Mouse (Mus musculus) bone marrow, adult 2 months (tissue): ENCODE measurements around the gene Cnih2. TPM values are rescaled to one million over a fixed set of nuclear protein-coding genes. Genes with fewer than 3 reads are reported as not detected.

Experiments
- H3K27ac ChIP-seq: fragments of 200-500 bp; 2 replicates; pipeline ENCODE4 v1.5.1; 2012; ENCODE audit warnings: low read depth, mild to moderate bottlenecking, control low read depth, inconsistent platforms, low read length; ENCODE audit not compliant: control insufficient read depth, poor library complexity, insufficient read depth
- H3K4me1 ChIP-seq: fragments of 200-500 bp; 2 replicates; pipeline ENCODE4 v1.6.1; 2011; ENCODE audit warnings: low read length; ENCODE audit not compliant: control insufficient read depth, insufficient read depth
- H3K4me3 ChIP-seq: fragments of 200-500 bp; replicated peaks from 2 replicates; pipeline ENCODE3; 2011; ENCODE audit warnings: mild to moderate bottlenecking, low read depth, low read length, control low read depth; ENCODE audit not compliant: control insufficient read depth
- CTCF ChIP-seq: fragments of 200-500 bp; IDR thresholded peaks from 2 replicates; pipeline ENCODE4 v1.5.1; 2011; ENCODE audit warnings: low read length, control low read depth; ENCODE audit not compliant: control insufficient read depth, insufficient read depth
- POLR2A ChIP-seq: fragments of 200-500 bp; IDR thresholded peaks from 2 replicates; pipeline ENCODE4 v1.6.1; 2011; ENCODE audit warnings: low read depth, mild to moderate bottlenecking, control low read depth, low read length, borderline replicate concordance; ENCODE audit not compliant: control insufficient read depth
- WGBS: fragments of 180-500 bp; shearing (Covaris S2); methylation state at CpG from one replicate; pipeline ENCODE4 v1.1.7; 2018; 5-methylcytosine and 5-hydroxymethylcytosine counted together
- polyA plus RNA-seq: library from polyadenylated mRNA; stranded (reverse); fragments of >200 nt; gene quantifications from 2 replicates; pipeline ENCODE4 v1.2.4, GENCODE M21; 2011; ENCODE audit warnings: low replicate concordance; ENCODE audit not compliant: missing spikeins, insufficient read depth, insufficient read length

Gene Cnih2
- polyA plus RNA-seq, 1 experiment: 2.3 TPM

DNA sequence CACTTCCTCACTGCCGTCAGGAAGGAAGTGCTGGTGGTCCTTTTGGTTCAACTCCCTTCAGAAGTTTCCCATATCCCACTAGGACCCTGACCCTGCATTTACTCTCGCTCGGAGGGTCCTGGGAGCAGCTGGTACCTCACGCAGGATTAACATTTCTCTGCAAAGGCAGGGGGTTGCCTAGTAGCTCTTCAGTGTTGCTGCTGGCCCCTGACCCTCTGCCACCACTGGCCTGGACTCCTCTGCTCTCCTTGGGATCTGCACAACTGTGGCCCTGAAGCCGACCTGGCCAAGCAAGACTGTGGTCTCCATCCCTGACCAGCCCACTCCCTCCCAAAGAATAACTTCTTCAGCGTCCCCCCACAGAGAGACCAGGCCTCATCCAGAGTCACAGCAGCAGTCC lies 49.0 kb downstream of the Cnih2 start:
- no peak for TF ChIP-seq POLR2A
- TF ChIP-seq CTCF: no peak
- no peaks in the 10 kb centered on the region for H3K4me1 ChIP-seq
- H3K4me3 ChIP-seq: no peak overlapping the region
- H3K27ac ChIP-seq: no peak overlapping the region
- WGBS: 85% methylated on average over 6 of the region's 6 CpGs

DNA sequence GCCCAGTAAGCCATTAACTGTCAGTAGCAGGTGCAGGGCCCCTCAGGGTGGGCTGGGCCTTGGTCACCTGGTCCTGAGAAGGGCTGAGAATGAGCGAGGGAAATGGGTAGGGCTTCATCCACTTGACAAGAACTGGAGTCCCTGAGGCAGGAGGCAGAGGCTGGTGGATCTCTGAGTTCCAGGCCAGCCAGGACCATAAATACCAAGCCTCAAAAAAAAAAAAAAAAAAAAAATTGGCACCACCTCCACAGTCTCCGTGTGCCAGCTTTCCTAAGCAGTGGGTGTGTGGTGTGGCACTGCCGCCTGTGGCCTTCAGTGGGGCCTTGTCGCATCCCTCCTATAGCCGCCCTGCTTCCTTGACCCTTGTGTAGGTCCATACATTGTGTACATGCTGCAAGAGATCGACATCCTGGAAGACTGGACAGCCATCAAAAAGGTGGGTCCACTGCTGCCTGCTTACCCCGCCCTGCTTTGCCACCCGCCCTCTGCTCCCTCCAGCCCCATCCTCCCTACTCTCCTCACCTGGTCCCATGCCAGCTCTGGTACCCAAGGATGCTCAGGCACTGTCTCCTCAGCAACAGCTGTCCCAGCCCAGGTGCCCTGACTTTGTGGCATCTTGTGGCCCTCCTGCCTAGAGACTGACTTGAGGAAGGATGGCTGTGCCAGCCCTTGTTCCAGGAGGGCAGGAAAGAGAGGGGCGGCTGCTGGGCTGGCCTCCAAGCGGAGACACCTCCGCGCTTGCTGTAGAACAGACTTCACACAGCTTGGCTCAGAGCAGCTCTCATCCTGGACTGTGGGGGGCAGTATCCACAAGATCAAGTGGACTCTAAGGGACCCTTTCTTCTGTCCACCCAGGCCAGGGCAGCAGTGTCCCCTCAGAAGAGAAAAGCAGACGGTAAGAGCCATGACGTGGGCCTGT lies 49.9 kb downstream of the Cnih2 start:
- peak; percentile 4; the same call in 1 of the 2 replicates for TF ChIP-seq CTCF
- no peak for TF ChIP-seq POLR2A
- WGBS: 86% methylated on average over 14 of the region's 14 CpGs
- Histone ChIP-seq H3K4me3 (no peak overlapping the region), H3K27ac (no peak overlapping the region), H3K4me1 (no peaks in the 10 kb centered on the region)

DNA sequence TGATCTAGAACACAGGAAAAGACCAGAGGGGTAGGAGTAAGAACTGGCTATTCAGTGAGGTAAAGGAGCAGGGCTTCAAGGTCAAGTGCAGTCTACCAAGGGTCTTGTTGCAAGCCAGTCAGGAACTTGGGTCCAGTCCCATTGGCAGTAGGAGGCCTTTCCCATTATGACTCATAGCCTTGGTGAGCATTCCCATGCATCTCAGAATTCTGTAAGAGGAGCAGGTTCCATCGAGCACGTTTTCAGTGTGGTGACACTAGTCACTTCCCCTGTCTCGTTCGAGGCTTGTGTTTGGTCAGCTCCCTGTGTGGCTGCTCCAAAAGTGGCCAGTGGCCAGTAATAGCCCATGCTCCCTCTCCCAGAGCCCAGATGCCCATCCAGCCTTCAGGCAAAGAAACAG lies 52.8 kb downstream of the Cnih2 start:
- H3K4me3 ChIP-seq: no peak overlapping the region
- H3K27ac ChIP-seq: no peak overlapping the region
- TF ChIP-seq POLR2A (no peak), CTCF (no peak)
- H3K4me1 ChIP-seq: no peaks in the 10 kb centered on the region; the same call in 1 of the 2 replicates
- 73% methylated on average over 4 of the region's 4 CpGs for WGBS

Other genes starting within 250 kb of the Cnih2 start
- 19.4 and 22.2 TPM in 2 replicates for gene Ctsf, start 243.4 kb downstream of the Cnih2 start, polyA plus RNA-seq
- 2.1 TPM in 1 of 2 replicates, not detected in the other for gene Actn3, start 220.6 kb downstream of the Cnih2 start, polyA plus RNA-seq
- gene Zdhhc24, start 219.9 kb downstream of the Cnih2 start, polyA plus RNA-seq: 6.3 and 11.0 TPM in 2 replicates
- 2.4 TPM in 2 replicates for gene Bbs1, start 191.9 kb downstream of the Cnih2 start, polyA plus RNA-seq
- 17.2 and 27.5 TPM in 2 replicates for gene Dpp3, start 170.2 kb downstream of the Cnih2 start, polyA plus RNA-seq
- gene Peli3, start 155.4 kb downstream of the Cnih2 start, polyA plus RNA-seq: not detected in 2 replicates
- gene Mrpl11, start 136.4 kb downstream of the Cnih2 start, polyA plus RNA-seq: 51.6 and 60.7 TPM in 2 replicates
- 6.9 and 15.5 TPM in 2 replicates for gene Npas4, start 108.2 kb downstream of the Cnih2 start, polyA plus RNA-seq
- gene Slc29a2, start 74.7 kb downstream of the Cnih2 start, polyA plus RNA-seq: 1.3 and 1.7 TPM in 2 replicates
- gene B4gat1, start 59.7 kb downstream of the Cnih2 start, polyA plus RNA-seq: 5.9 and 8.3 TPM in 2 replicates
- gene AC124502.3, start 59.6 kb downstream of the Cnih2 start, polyA plus RNA-seq: not detected in 2 replicates
- gene Brms1, start 57.2 kb downstream of the Cnih2 start, polyA plus RNA-seq: 40.6 and 68.0 TPM in 2 replicates
- gene Rin1, start 48.0 kb downstream of the Cnih2 start, polyA plus RNA-seq: 0.68 and 3.6 TPM in 2 replicates
- gene Cd248, start 30.4 kb downstream of the Cnih2 start, polyA plus RNA-seq: 0.50 and 1.9 TPM in 2 replicates
- gene Tmem151a, start 13.0 kb downstream of the Cnih2 start, polyA plus RNA-seq: not detected in 2 replicates
- gene Yif1a, start 10.0 kb downstream of the Cnih2 start, polyA plus RNA-seq: 6.1 and 15.0 TPM in 2 replicates
- gene Rab1b, start 8.6 kb upstream of the Cnih2 start, polyA plus RNA-seq: 25.0 and 31.8 TPM in 2 replicates
- gene Klc2, start 20.0 kb upstream of the Cnih2 start, polyA plus RNA-seq: 7.0 and 21.9 TPM in 2 replicates
- gene Pacs1, start 174.6 kb upstream of the Cnih2 start, polyA plus RNA-seq: 12.0 and 16.5 TPM in 2 replicates
- 83.5 and 101 TPM in 2 replicates for gene Sf3b2, start 196.9 kb upstream of the Cnih2 start, polyA plus RNA-seq
- gene Gal3st3, start 199.8 kb upstream of the Cnih2 start, polyA plus RNA-seq: 0.82 TPM in 1 of 2 replicates, not detected in the other
- gene Catsper1, start 237.2 kb upstream of the Cnih2 start, polyA plus RNA-seq: not detected in 2 replicates